Mouse (Mus musculus) lung, postnatal 36 days (tissue): ENCODE data around the gene Gm3250.
"Not testable (repeated sequence)": the region's sequence is repeated elsewhere in the genome, so short reads cannot be mapped to it uniquely, and the experiment has no call there.

Experiments
- DNase-seq: peaks from one replicate; pipeline ENCODE4 v3.0.0; 2022; ENCODE audit warnings: mixed read lengths

The Gm3250 gene

GRCm38 (mm10) chr10:77750686-77751085 lies 31.7 kb downstream of the Gm3250 start:
- DNase-seq = not testable (repeated sequence)

GRCm38 (mm10) chr10:77741924-77742688 lies 40.2 kb downstream of the Gm3250 start, which contains the start of gene Gm18596:
Gene Gm18596, minus strand, starts transcription at chr10:77742638.
- DNase-seq = not testable (repeated sequence)

- no peak for DNase-seq
Measured at GRCm38 (mm10) chr10:77738929-77739328, 43.4 kb downstream of the Gm3250 start.

GRCm38 (mm10) chr10:77735928-77736327 lies 46.4 kb downstream of the Gm3250 start:
- no peak for DNase-seq
